Mouse (Mus musculus): Measurements from ENCODE around the gene Acvr1. TPM values are rescaled to one million over a fixed set of nuclear protein-coding genes. Genes with fewer than 3 reads are reported as not detected.

The Acvr1 gene
- polyA plus RNA-seq, 1 experiment from 2014 or later, result 4.6 TPM

GRCm38 (mm10) chr2:58457488-58457865 is 109.5 kb downstream of the Acvr1 start:
- Histone ChIP-seq H3K27me3 (no peaks in the 10 kb centered on the region), H3K27ac (no peak overlapping the region), H3K36me3 (peaks cover 31% of the 10 kb centered on the region), H3K9me3 (no peaks in the 10 kb centered on the region), H3K9ac (no peak overlapping the region), H3K4me3 (no peak overlapping the region), H3K4me2 (no peak overlapping the region), H3K4me1 (no peaks in the 10 kb centered on the region)
- ATAC-seq (ENCODE audit: borderline replicate concordance, extremely low read depth, low FRiP score, low TSS enrichment), result no peak
- WGBS, result 92% methylated on average over 5 of the region's 5 CpGs

GRCm38 (mm10) chr2:58456843-58457487 is 110.0 kb downstream of the Acvr1 start:
- no peaks in the 10 kb centered on the region for H3K4me1 ChIP-seq
- H3K9me3 ChIP-seq, result no peaks in the 10 kb centered on the region
- peaks cover 30% of the 10 kb centered on the region for H3K36me3 ChIP-seq
- no peaks in the 10 kb centered on the region for H3K27me3 ChIP-seq
- ATAC-seq (ENCODE audit: borderline replicate concordance, extremely low read depth, low FRiP score, low TSS enrichment), result no peak
- WGBS, result 91% methylated on average over 8 of the region's 8 CpGs
- H3K9ac ChIP-seq, result no peak overlapping the region
- H3K4me2 ChIP-seq, result no peak overlapping the region
- no peak overlapping the region for H3K27ac ChIP-seq
- no peak overlapping the region for H3K4me3 ChIP-seq

- Histone ChIP-seq H3K9me3 (no peaks in the 10 kb centered on the region), H3K9ac (no peak overlapping the region), H3K4me3 (no peak overlapping the region), H3K4me2 (no peak overlapping the region), H3K4me1 (no peaks in the 10 kb centered on the region), H3K27ac (no peak overlapping the region), H3K27me3 (no peaks in the 10 kb centered on the region), H3K36me3 (peaks cover 19% of the 10 kb centered on the region)
- ATAC-seq (ENCODE audit: borderline replicate concordance, extremely low read depth, low FRiP score, low TSS enrichment), result no peak
- WGBS, result 85% methylated on average over 16 of the region's 16 CpGs
Observed at GRCm38 (mm10) chr2:58454095-58454865, 112.7 kb downstream of the Acvr1 start.

DNA sequence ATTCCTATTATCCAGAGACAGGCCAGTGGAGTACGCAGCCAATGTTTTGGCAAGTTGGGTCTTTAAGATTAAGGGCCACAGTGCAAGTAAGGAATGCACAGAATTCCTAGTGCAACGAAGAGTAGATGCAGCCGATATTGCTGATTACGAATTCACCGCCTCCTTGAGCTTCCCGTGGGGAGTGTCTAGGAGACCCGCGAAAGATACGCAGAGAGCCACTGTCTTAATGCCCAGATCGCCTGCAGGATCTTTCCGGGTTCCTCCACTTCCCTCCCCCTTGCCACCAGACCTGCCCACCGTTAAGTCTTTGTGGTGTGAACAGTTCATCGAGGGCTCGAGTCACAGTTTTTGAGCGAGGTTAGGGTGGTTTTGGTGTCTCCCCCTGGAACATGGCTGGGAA is 120.0 kb downstream of the Acvr1 start:
- Histone ChIP-seq H3K36me3 (peaks cover 18% of the 10 kb centered on the region; the same call in 1 of the 2 replicates), H3K9me3 (no peaks in the 10 kb centered on the region), H3K9ac (no peak overlapping the region), H3K4me3 (no peak overlapping the region), H3K27ac (no peak overlapping the region), H3K4me1 (no peaks in the 10 kb centered on the region), H3K4me2 (no peak overlapping the region), H3K27me3 (no peaks in the 10 kb centered on the region)
- WGBS, result 93% methylated on average over 15 of the region's 15 CpGs
- no peak for ATAC-seq (ENCODE audit: borderline replicate concordance, extremely low read depth, low FRiP score, low TSS enrichment)

DNA sequence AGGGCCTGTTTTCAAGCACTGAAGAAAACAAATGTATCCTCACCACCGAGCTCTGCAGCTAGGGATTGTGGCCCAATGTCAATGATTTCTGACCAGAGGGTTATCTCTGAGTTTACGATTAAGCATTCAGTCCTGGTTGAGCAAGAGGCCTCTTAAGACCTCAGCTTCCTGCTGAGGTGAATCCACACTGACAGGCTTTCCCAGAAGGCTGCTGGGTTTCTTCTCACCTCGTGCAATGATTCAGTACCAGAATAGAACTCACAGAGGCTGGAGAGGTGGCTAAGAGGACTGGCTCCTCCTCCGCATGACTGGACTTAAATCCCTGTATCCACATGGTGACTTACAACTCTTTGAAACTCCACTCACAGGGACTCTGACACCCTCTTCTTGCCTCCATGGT is 123.8 kb downstream of the Acvr1 start:
- Histone ChIP-seq H3K27me3 (no peaks in the 10 kb centered on the region), H3K9me3 (no peaks in the 10 kb centered on the region), H3K4me2 (no peak overlapping the region), H3K4me1 (no peaks in the 10 kb centered on the region), H3K36me3 (peaks cover 16% of the 10 kb centered on the region), H3K4me3 (no peak overlapping the region), H3K27ac (no peak overlapping the region), H3K9ac (no peak overlapping the region)
- ATAC-seq (ENCODE audit: borderline replicate concordance, extremely low read depth, low FRiP score, low TSS enrichment), result no peak
- WGBS, result 66% methylated on average over 4 of the region's 4 CpGs

DNA sequence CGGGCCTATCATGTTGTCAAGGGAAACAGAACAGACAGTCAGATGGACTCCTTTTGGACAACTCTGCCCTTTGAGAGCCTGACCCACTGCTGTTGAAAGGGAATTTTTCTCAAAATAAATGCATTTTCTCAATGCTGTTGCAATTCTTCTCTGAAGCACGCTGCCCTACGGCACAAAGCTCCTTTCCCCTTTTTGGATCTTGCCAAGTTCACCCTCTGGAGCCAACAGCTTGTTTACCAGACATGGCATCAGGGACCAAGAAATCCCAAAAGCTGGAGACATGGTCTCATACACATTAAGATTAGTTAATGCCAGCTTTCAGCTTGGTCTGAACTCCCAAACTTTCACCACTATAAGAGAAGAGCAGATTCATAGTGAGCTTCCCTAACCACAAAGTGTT is 130.0 kb downstream of the Acvr1 start:
- H3K36me3 ChIP-seq, result no peaks in the 10 kb centered on the region; the same call in 1 of the 2 replicates
- H3K4me1 ChIP-seq, result no peaks in the 10 kb centered on the region
- no peak for ATAC-seq (ENCODE audit: borderline replicate concordance, extremely low read depth, low FRiP score, low TSS enrichment)
- no peak overlapping the region for H3K27ac ChIP-seq
- H3K9ac ChIP-seq, result no peak overlapping the region
- H3K4me2 ChIP-seq, result no peak overlapping the region
- no peaks in the 10 kb centered on the region for H3K9me3 ChIP-seq
- no peaks in the 10 kb centered on the region for H3K27me3 ChIP-seq
- H3K4me3 ChIP-seq, result no peak overlapping the region
- WGBS, result 91% methylated on average over 3 of the region's 3 CpGs

- H3K27me3 ChIP-seq, result no peaks in the 10 kb centered on the region
- no peaks in the 10 kb centered on the region for H3K9me3 ChIP-seq
- no peaks in the 10 kb centered on the region for H3K4me1 ChIP-seq
- no peak overlapping the region for H3K9ac ChIP-seq
- H3K4me3 ChIP-seq, result no peak overlapping the region
- no peaks in the 10 kb centered on the region; the same call in 1 of the 2 replicates for H3K36me3 ChIP-seq
- 93% methylated on average over 13 of the region's 13 CpGs for WGBS
- ATAC-seq (ENCODE audit: borderline replicate concordance, extremely low read depth, low FRiP score, low TSS enrichment), result no peak
- H3K27ac ChIP-seq, result no peak overlapping the region
- H3K4me2 ChIP-seq, result no peak overlapping the region
Observed at GRCm38 (mm10) chr2:58435507-58435906, 131.4 kb downstream of the Acvr1 start.

DNA sequence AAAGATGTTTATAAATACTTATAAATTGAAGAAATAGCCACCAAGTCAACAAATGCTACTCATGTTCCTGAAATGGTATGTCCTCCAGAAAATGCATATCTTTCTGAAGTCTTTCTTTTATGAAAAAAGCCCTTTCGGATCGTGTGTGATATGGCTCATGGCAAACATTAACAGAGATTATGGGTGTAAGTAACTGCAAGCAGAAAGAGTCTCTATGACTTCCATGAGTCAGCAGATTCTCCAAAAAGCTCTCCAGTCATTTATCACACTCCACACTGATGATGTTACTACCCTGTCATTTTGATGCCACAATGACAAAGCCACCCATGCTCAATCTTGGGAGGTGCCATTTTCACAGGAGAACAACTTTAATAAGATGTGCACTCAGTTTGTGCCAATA is 132.5 kb downstream of the Acvr1 start:
- H3K27me3 ChIP-seq, result no peaks in the 10 kb centered on the region
- ATAC-seq (ENCODE audit: borderline replicate concordance, extremely low read depth, low FRiP score, low TSS enrichment), result no peak
- no peaks in the 10 kb centered on the region for H3K9me3 ChIP-seq
- WGBS, result 72% methylated on average over 2 of the region's 2 CpGs
- no peak overlapping the region for H3K4me3 ChIP-seq
- H3K36me3 ChIP-seq, result no peaks in the 10 kb centered on the region; the same call in 1 of the 2 replicates
- H3K4me1 ChIP-seq, result no peaks in the 10 kb centered on the region
- H3K9ac ChIP-seq, result no peak overlapping the region
- H3K27ac ChIP-seq, result no peak overlapping the region
- no peak overlapping the region for H3K4me2 ChIP-seq

DNA sequence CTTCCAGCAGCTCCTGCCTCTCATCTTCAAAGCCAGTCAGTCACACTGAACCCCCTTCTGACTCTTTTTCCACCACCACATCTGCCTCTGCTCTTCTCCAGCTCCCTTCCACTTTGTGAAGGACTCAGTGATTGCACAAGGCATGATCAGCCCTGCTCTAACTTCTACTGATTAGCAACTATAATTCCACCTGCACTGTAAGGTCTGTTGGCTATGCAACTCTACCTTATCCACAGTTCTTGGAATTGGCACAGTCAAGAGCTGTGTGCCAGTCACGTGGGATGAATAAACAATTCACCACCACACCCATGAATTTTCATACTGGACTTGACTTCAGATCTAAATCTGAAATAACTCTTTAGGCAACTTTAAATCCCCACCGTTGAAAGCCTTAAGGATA is 133.6 kb downstream of the Acvr1 start:
- no peaks in the 10 kb centered on the region for H3K9me3 ChIP-seq
- no peak for ATAC-seq (ENCODE audit: borderline replicate concordance, extremely low read depth, low FRiP score, low TSS enrichment)

DNA sequence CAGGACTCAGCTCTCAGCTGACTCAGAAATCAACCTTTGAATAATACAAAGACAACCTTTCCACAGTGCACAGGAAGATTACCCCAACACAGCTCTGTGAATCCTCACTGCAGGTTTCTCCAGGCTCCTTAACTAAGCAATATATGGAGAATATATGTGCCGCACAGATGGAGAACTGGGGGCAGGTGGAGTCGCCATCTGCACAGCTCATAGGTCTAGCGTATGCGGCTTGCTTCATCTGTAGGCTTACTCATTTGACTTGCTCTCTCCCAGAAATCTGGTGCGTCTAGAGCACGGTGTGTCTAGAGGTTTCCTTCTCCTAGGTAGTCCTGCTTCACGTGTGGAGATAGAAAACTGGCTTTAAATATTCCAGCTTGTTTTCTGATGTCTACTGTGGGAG is 134.7 kb downstream of the Acvr1 start:
- H3K4me3 ChIP-seq, result no peak overlapping the region
- 94% methylated on average over 7 of the region's 7 CpGs for WGBS
- ATAC-seq (ENCODE audit: borderline replicate concordance, extremely low read depth, low FRiP score, low TSS enrichment), result no peak

More for the DNA sequence above, 133.6 kb downstream of the Acvr1 start:
- no peaks in the 10 kb centered on the region for H3K4me1 ChIP-seq
- no peaks in the 10 kb centered on the region for H3K27me3 ChIP-seq
- 77% methylated on average over 2 of the region's 2 CpGs for WGBS
- H3K4me3 ChIP-seq, result no peak overlapping the region
- no peak overlapping the region for H3K9ac ChIP-seq
- H3K36me3 ChIP-seq, result no peaks in the 10 kb centered on the region
- no peak overlapping the region for H3K4me2 ChIP-seq
- no peak overlapping the region for H3K27ac ChIP-seq

DNA sequence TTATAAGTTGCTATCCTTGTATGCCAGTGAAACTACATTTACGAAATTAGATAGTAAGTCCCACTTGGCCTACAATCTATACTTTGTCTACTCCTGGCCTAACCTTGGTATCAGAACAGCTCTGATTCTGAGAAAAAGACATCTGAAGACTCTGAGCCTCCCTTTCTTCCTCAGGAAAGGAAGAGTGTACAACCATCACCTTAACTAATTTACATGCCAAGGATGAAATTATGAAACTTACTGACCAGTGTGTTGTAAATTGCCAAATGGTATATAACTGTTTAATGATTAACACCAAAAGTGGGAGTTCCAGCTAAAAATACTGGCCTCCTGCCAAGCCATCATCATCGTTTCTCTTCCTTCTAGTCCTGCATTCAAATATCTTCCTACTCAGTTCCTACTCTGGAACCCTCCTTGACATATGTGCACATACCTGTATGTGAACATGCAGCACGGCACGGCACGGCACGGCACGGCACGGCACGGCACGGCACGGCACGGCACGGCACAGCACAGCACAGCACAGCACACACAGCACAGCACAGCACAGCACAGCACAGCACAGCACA is 141.4 kb downstream of the Acvr1 start:
- ATAC-seq (ENCODE audit: borderline replicate concordance, extremely low read depth, low FRiP score, low TSS enrichment), result no peak

More for the DNA sequence above, 134.7 kb downstream of the Acvr1 start:
- H3K9me3 ChIP-seq, result no peaks in the 10 kb centered on the region
- no peaks in the 10 kb centered on the region for H3K27me3 ChIP-seq
- H3K27ac ChIP-seq, result no peak overlapping the region
- no peak overlapping the region for H3K4me2 ChIP-seq
- no peaks in the 10 kb centered on the region for H3K36me3 ChIP-seq
- H3K9ac ChIP-seq, result no peak overlapping the region
- no peaks in the 10 kb centered on the region for H3K4me1 ChIP-seq

DNA sequence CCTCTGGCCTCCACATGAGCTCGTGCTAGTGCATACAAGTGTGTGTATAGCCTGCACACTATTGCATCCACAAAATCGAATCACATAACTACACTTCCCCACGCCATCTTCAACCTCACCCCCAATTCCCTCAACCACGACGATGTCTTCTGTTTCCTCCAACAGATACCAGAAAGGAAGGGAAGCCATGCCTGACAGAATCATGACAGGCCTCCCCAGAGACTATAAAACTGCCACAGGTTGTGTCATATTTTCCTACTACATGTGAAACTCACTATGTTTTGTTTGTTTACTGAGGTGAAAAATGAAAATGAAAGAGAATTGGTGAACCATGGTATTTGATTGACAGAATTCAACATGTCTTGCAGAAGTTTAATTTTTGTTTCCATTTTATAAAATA is 143.6 kb downstream of the Acvr1 start:
- Histone ChIP-seq H3K27me3 (no peaks in the 10 kb centered on the region), H3K9me3 (no peaks in the 10 kb centered on the region), H3K4me1 (no peaks in the 10 kb centered on the region), H3K27ac (no peak overlapping the region), H3K4me2 (no peak overlapping the region), H3K36me3 (no peaks in the 10 kb centered on the region), H3K4me3 (no peak overlapping the region), H3K9ac (no peak overlapping the region)
- no peak for ATAC-seq (ENCODE audit: borderline replicate concordance, extremely low read depth, low FRiP score, low TSS enrichment)
- 83% methylated on average over 5 of the region's 5 CpGs for WGBS

More for the DNA sequence above, 141.4 kb downstream of the Acvr1 start:
- Histone ChIP-seq H3K27ac (no peak overlapping the region), H3K9ac (no peak overlapping the region), H3K4me3 (no peak overlapping the region), H3K27me3 (no peaks in the 10 kb centered on the region), H3K9me3 (no peaks in the 10 kb centered on the region), H3K4me2 (no peak overlapping the region), H3K36me3 (no peaks in the 10 kb centered on the region), H3K4me1 (no peaks in the 10 kb centered on the region)
- 91% methylated on average over 13 of the region's 13 CpGs for WGBS

Data from lung, embryonic 15.5 days (tissue).